Mouse (Mus musculus) G1E (cell line): Measurements from ENCODE around the gene Ecm2.

Source experiments
- CTCF ChIP-seq: IDR thresholded peaks from 2 replicates; pipeline ENCODE4 v1.5.1; 2012; ENCODE audit warnings: low read depth, low read length, inconsistent platforms, mixed read lengths
- GATA1 ChIP-seq: IDR thresholded peaks from 2 replicates; pipeline ENCODE4 v1.6.1; 2012; ENCODE audit warnings: borderline replicate concordance, low read length, inconsistent platforms, mixed read lengths
- GATA2 ChIP-seq: IDR thresholded peaks from 2 replicates; pipeline ENCODE4 v1.6.1; 2012; ENCODE audit warnings: low read depth, low read length, inconsistent platforms, borderline replicate concordance
- POLR2AphosphoS5 ChIP-seq: IDR thresholded peaks from 2 replicates; pipeline ENCODE4 v1.6.1; 2012; ENCODE audit warnings: low read depth, low read length, inconsistent platforms; ENCODE audit not compliant: insufficient replicate concordance
- TAL1 ChIP-seq: conservative IDR thresholded peaks from 2 replicates; pipeline ENCODE4 v1.6.1; 2012; ENCODE audit warnings: low read depth, low read length, inconsistent platforms, mixed read lengths

DNA sequence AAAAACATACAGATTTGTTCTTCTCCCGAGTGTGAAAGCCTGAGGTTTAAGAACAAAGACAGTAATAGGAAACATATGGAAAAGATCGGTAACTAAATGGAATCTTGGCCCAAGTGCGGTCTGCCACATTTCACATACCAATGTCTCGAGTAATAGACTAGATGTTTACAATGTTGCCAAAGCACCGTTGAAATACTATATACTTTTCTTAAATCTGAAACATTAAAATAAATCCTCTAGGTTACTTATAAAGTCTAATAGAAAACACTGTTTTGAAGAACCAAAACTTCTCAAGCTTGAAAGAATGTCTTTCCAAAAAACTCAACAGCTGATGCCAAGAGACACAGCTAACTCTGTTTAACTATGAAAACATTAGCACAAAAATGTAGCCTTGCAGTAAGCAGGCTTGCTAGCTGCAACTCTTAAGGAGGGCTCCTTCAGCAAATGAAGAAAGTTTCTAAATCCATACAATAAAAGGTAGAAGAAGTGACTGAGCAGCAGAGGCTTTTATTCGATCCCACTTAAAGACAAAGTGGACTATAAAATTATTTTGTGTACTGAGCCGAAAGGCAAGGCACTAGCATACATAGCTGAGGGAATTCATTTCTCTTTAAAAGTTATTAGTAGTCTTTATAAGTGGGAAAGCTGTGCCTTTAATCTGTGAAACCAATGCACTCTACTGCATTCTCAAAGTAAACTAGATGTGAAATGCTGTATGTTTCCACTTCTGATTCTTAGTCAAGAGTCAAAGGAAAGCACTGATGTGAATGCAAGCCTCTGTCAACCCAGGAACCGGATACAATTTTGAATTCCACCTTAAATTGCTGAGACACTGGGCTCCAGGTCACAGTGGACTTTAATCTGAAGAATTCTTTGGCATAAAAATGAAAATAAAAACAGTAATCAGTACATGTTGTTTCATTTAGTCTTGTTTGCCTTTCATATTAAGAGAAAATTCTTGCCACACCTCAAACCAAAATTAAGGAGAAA is 77.2 kb downstream of the Ecm2 start, which contains the start of gene Omd:
- TF ChIP-seq CTCF (no peak), GATA1 (no peak), GATA2 (no peak), TAL1 (no peak), POLR2AphosphoS5 (no peak)
